Mouse (Mus musculus) embryonic facial prominence, embryonic 14.5 days (tissue): ENCODE results near the gene Ice2. TPM values are rescaled to one million over a fixed set of nuclear protein-coding genes. Genes with fewer than 3 reads are reported as not detected.

Source experiments
- ATAC-seq: fragments of 200-750 bp; cut with Nextera tagmentation; 2 replicates; pipeline ENCODE4 v1.8.0; 2017; ENCODE audit warnings: low read depth, moderate number of reproducible peaks, moderate TSS enrichment
- DNase-seq: peaks from one replicate; pipeline ENCODE4 v3.0.0-alpha.2; 2015; ENCODE audit warnings: low spot score
- H3K27ac ChIP-seq: fragments of 300-500 bp; sonication (generic); replicated peaks from 2 replicates; pipeline ENCODE4 v1.5.1; 2014; ENCODE audit warnings: low read depth, mild to moderate bottlenecking, low read length, moderate library complexity
- H3K27me3 ChIP-seq: fragments of 300-500 bp; sonication (generic); replicated peaks from 2 replicates; pipeline ENCODE4 v1.6.1; 2014; ENCODE audit warnings: low read length; ENCODE audit not compliant: control insufficient read depth, insufficient read depth
- H3K36me3 ChIP-seq: fragments of 300-500 bp; sonication (generic); 2 replicates; pipeline ENCODE4 v1.6.1; 2014; ENCODE audit warnings: low read length, mixed read lengths; ENCODE audit not compliant: control insufficient read depth, insufficient read depth
- H3K4me1 ChIP-seq: fragments of 300-500 bp; sonication (generic); 2 replicates; pipeline ENCODE4 v1.6.1; 2014; ENCODE audit warnings: antibody characterized with exemption, low read length; ENCODE audit not compliant: control insufficient read depth, insufficient read depth
- H3K4me2 ChIP-seq: fragments of 300-500 bp; sonication (generic); 2 replicates; pipeline ENCODE4 v1.6.1; 2014; ENCODE audit warnings: low read depth, mild to moderate bottlenecking, low read length, moderate library complexity, mixed read lengths
- H3K4me3 ChIP-seq: fragments of 300-500 bp; sonication (generic); 2 replicates; pipeline ENCODE4 v1.5.1; 2014; ENCODE audit warnings: low read depth, mild to moderate bottlenecking, low read length
- H3K9ac ChIP-seq: fragments of 300-500 bp; sonication (generic); 2 replicates; pipeline ENCODE4 v1.6.1; 2014; ENCODE audit warnings: low read depth, mild to moderate bottlenecking, low read length, moderate library complexity, mixed read lengths
- H3K9me3 ChIP-seq: fragments of 300-500 bp; sonication (generic); 2 replicates; pipeline ENCODE4 v1.6.1; 2016; ENCODE audit warnings: low read length; ENCODE audit not compliant: control insufficient read depth
- WGBS: fragments of 180-500 bp; shearing (Covaris S2); extraction: QIAGEN DNeasy Blood & Tissue Kit; methylation state at CpG from one replicate; pipeline ENCODE4 v1.1.7; 2014; 5-methylcytosine and 5-hydroxymethylcytosine counted together
- microRNA-seq: library from miRNA; unstranded; fragments of <30 nt; microRNA quantifications from one replicate; pipeline ENCODE4, GENCODE M21; 2016; ENCODE audit warnings: borderline number of aligned reads
- polyA plus RNA-seq: library from polyadenylated mRNA; unstranded; fragments of >200 nt; fragmentation: Nextera tagmentation; extraction: Ambion mirVana; gene quantifications from 2 replicates; pipeline ENCODE4 v1.2.1, GENCODE M21; 2014

Ice2 gene
- polyA plus RNA-seq, 1 experiment from 2014 or later: 17.4 TPM

DNA sequence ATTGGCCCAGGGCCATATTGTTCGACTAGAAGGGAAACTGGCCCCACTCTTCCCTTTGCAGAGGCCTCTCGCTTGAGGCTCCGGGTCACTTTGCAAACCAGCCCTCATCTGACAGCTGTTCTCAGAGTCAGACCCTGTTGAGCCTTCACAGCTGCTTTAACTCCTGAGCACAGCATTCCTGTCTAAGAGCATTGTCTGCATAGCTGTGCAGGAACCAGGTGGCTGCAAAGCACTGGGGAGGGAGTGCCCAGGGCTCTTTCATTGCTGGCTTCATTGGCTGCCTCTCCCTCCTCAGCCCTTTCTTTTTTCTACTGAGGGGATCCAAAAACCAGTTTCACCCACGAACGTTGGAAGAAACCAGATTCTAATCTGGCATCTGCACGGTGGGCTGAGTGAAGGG is 73.2 kb downstream of the Ice2 start:
- no peaks in the 10 kb centered on the region for H3K9me3 ChIP-seq
- DNase-seq (peak; percentile 94), ATAC-seq (peak; percentile 86)
- H3K27ac ChIP-seq: peak overlapping the region; percentile 87
- H3K9ac ChIP-seq: no peak overlapping the region
- H3K36me3 ChIP-seq: peaks cover 71% of the 10 kb centered on the region
- H3K4me2 ChIP-seq: peak overlapping the region; percentile 29; the same call in 1 of the 2 replicates
- 4% methylated on average over 6 of the region's 6 CpGs for WGBS
- H3K4me3 ChIP-seq: no peak overlapping the region
- H3K4me1 ChIP-seq: peaks cover 74% of the 10 kb centered on the region
- no peaks in the 10 kb centered on the region for H3K27me3 ChIP-seq

DNA sequence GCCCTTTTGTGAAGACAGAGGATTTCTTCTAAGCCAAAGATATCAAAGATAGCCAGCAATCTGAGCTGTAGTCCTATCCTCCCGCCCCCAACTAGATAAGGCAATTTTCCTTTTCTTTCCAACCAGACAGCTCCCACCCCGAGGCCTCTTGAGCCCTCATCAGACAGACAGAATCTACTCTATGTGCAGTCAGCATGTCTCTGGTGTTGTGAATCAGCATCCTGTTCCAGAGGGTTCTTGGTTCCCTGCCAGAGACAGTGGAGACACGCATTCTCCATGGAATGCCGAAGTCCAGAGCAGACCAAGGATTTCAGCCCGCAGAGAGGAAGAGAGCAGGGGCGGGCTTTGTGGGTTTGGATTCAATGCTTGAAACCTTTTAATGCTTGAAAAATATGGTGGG is 75.0 kb downstream of the Ice2 start:
- peak; percentile 96 for DNase-seq

DNA sequence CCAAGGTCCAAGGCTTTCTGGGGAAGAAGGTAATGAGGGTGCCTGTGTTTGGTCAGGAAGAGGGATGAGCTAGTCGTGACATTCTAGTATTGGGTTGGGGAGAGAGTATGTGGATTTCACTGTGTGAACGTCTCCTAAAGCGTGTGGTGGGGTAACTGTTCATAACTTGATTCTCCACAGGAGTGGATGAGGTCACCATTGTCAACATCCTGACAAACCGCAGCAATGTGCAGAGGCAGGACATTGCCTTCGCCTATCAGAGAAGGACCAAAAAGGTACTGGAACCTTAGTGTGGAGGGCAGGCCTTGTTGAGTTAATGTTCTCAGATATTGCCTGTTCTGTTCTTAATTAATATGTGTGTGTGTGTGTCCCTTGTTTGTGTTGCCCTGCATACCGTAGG is 78.2 kb downstream of the Ice2 start:
- H3K4me1 ChIP-seq: peaks cover 35% of the 10 kb centered on the region
- no peaks in the 10 kb centered on the region for H3K27me3 ChIP-seq
- no peaks in the 10 kb centered on the region for H3K9me3 ChIP-seq
- 66% methylated on average over 6 of the region's 6 CpGs for WGBS
- 0 out of 2 replicates have a peak overlapping the region, but pooled peaks have one; percentile 70 for H3K27ac ChIP-seq
- no peak for ATAC-seq
- DNase-seq: no peak
- H3K4me3 ChIP-seq: no peak overlapping the region
- H3K4me2 ChIP-seq: no peak overlapping the region
- no peak overlapping the region for H3K9ac ChIP-seq
- H3K36me3 ChIP-seq: peaks cover 85% of the 10 kb centered on the region

More for the DNA sequence above, 75.0 kb downstream of the Ice2 start:
- peak; percentile 37; the same call in 1 of the 2 replicates for ATAC-seq
- Histone ChIP-seq H3K27ac (peak overlapping the region; percentile 87), H3K4me3 (no peak overlapping the region), H3K4me1 (peaks cover 63% of the 10 kb centered on the region), H3K9me3 (no peaks in the 10 kb centered on the region), H3K9ac (no peak overlapping the region), H3K36me3 (peaks cover 71% of the 10 kb centered on the region), H3K27me3 (no peaks in the 10 kb centered on the region), H3K4me2 (no peak overlapping the region)
- WGBS: 44% methylated on average over 6 of the region's 6 CpGs

DNA sequence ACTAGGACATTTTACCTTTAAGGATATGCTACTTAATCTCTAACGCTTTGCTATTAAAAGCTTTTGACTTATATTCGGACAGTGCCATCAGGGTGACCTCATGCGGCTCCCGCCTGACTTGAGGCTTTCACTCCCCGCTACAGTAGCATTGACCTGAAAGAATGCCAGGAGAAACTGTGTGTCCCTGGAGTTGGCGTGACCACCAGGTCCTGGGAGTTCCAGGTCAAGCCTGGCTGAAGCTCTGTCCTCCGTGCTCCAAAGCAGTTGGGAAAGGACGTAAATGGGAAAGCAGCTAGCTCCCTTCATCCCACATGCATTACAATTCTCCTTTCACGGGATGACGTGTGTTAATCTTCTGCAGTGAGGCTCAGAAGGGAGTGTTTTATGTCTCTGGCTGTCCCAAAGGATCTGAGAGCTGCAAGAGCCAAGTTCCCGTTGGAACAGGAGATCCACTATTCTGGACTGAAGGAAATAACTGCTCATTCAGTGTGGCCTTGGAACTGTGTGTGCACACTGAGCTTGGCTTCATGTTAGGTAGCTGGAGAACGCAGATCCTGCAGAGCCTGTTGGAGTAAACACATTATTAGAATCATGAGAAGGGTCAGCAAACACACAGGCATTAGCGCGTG is 79.6 kb downstream of the Ice2 start:
- DNase-seq (peak; percentile 82), ATAC-seq (peak; percentile 22; the same call in 1 of the 2 replicates)
- H3K27me3 ChIP-seq: no peaks in the 10 kb centered on the region
- peaks cover 92% of the 10 kb centered on the region for H3K36me3 ChIP-seq
- no peak overlapping the region for H3K4me2 ChIP-seq
- H3K4me1 ChIP-seq: peaks cover 21% of the 10 kb centered on the region
- no peak overlapping the region for H3K4me3 ChIP-seq
- H3K9me3 ChIP-seq: no peaks in the 10 kb centered on the region
- H3K27ac ChIP-seq: peak overlapping the region; percentile 70
- 51% methylated on average over 14 of the region's 14 CpGs for WGBS
- H3K9ac ChIP-seq: no peak overlapping the region

DNA sequence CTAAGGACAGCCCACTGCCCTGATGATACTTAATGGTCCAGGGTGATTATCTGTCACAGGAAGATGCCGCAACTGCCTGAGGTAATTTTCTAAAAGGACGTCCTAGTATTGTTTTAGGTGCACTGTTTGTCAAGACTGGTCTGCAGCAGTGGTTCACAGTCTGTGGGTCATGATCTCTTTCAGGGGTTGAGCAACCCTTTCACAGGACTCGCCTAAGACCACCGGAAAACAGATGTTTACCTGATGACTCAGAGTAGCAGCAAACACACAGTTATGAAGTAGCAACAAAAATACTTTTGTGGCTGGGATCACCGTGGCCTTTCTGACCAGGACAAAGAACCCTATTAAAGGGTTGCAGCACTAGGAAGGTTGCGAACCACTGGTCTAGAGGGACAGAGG is 80.1 kb downstream of the Ice2 start:
- Histone ChIP-seq H3K4me2 (no peak overlapping the region), H3K9ac (no peak overlapping the region), H3K36me3 (peaks cover 94% of the 10 kb centered on the region), H3K27ac (peak overlapping the region; percentile 70), H3K27me3 (no peaks in the 10 kb centered on the region), H3K4me3 (no peak overlapping the region), H3K9me3 (no peaks in the 10 kb centered on the region), H3K4me1 (peaks cover 16% of the 10 kb centered on the region)
- ATAC-seq (no peak), DNase-seq (no peak)
- WGBS: 49% methylated on average over 6 of the region's 6 CpGs

DNA sequence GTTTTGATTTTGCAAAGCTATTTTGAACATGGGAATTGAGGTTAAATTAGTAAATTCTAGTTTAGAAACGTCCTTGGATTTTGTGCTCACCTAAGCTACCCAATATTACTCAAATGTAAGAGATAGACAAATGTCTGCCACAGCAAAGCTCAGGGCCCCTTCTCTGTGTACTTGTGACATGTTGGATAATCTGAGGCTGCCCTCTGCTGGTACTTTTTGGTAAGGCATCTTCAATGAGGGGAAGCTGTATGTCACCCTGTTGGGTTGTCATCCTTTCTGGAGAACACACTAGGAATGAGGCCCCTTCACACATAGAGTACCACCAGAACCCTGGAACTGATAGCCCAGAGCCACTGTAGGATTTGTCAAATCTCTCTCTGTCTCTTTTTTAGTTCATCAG is 82.6 kb downstream of the Ice2 start:
- peak; percentile 87 for DNase-seq
- H3K4me3 ChIP-seq: no peak overlapping the region
- H3K27me3 ChIP-seq: no peaks in the 10 kb centered on the region
- ATAC-seq: 0 out of 2 replicates have a peak, but pooled peaks have one; percentile 51
- H3K4me1 ChIP-seq: peaks cover 9% of the 10 kb centered on the region; the same call in 1 of the 2 replicates
- no peaks in the 10 kb centered on the region for H3K9me3 ChIP-seq
- no peak overlapping the region for H3K27ac ChIP-seq
- no peak overlapping the region for H3K4me2 ChIP-seq
- H3K9ac ChIP-seq: no peak overlapping the region
- WGBS: 7% methylated on average over 1 of the region's 1 CpGs
- peaks cover 97% of the 10 kb centered on the region for H3K36me3 ChIP-seq

Small RNA genes within 50 kb of the gene (microRNA-seq; reads per million reads assigned to microRNA genes)
- gene Mir3109: 3.8 reads per million, percentile 18 among the genes with 10 or more reads in this experiment

Other genes starting within 250 kb of the Ice2 start
- 1,306 and 1,330 TPM in 2 replicates for gene Anxa2, start 55.7 kb downstream of the Ice2 start, polyA plus RNA-seq